Mouse (Mus musculus) heart, embryonic 12.5 days (tissue): ENCODE results near the gene Ddah2. TPM values are rescaled to one million over a fixed set of nuclear protein-coding genes. Genes with fewer than 3 reads are reported as not detected.
A peak's percentile ranks its signal among the peaks of the same experiment; 100 is the strongest.

Source experiments
- ATAC-seq: fragments of 200-750 bp; cut with Nextera tagmentation; 2 replicates; pipeline ENCODE4 v1.8.0; 2017; ENCODE audit warnings: moderate TSS enrichment, moderate library complexity; ENCODE audit not compliant: insufficient number of reproducible peaks, low FRiP score
- H3K27ac ChIP-seq: fragments of 300-500 bp; sonication (generic); 2 replicates; pipeline ENCODE4 v1.5.1; 2016; ENCODE audit warnings: mild to moderate bottlenecking, moderate library complexity; ENCODE audit not compliant: poor library complexity, severe bottlenecking
- H3K27me3 ChIP-seq: fragments of 300-500 bp; sonication (generic); replicated peaks from 2 replicates; pipeline ENCODE4 v1.6.1; 2016; ENCODE audit warnings: mild to moderate bottlenecking, moderate library complexity
- H3K36me3 ChIP-seq: fragments of 300-500 bp; sonication (generic); 2 replicates; pipeline ENCODE4 v1.6.1; 2016; ENCODE audit warnings: mild to moderate bottlenecking, moderate library complexity
- H3K4me1 ChIP-seq: fragments of 300-500 bp; sonication (generic); replicated peaks from 2 replicates; pipeline ENCODE4 v1.6.1; 2016; ENCODE audit warnings: mild to moderate bottlenecking
- H3K4me2 ChIP-seq: fragments of 300-500 bp; sonication (generic); 2 replicates; pipeline ENCODE4 v1.6.1; 2016; ENCODE audit warnings: mild to moderate bottlenecking, moderate library complexity
- H3K4me3 ChIP-seq: fragments of 300-500 bp; sonication (generic); 2 replicates; pipeline ENCODE4 v1.5.1; 2016; ENCODE audit warnings: mild to moderate bottlenecking
- H3K9ac ChIP-seq: fragments of 300-500 bp; sonication (generic); 2 replicates; pipeline ENCODE4 v1.6.1; 2016; ENCODE audit warnings: mild to moderate bottlenecking, moderate library complexity
- H3K9me3 ChIP-seq: fragments of 300-500 bp; sonication (generic); replicated peaks from 2 replicates; pipeline ENCODE4 v1.6.1; 2016; ENCODE audit warnings: mild to moderate bottlenecking, moderate library complexity
- WGBS: fragments of 180-500 bp; shearing (Covaris S2); methylation state at CpG from one replicate; pipeline ENCODE4 v1.1.7; 2016; 5-methylcytosine and 5-hydroxymethylcytosine counted together
- polyA plus RNA-seq: library from polyadenylated mRNA; unstranded; fragments of >200 nt; fragmentation: Nextera tagmentation; extraction: Ambion mirVana; gene quantifications from 2 replicates; pipeline ENCODE4 v1.2.1, GENCODE M21; 2016

Ddah2 gene
- polyA plus RNA-seq, 1 experiment from 2014 or later: 192 TPM

- Histone ChIP-seq H3K36me3 (no peaks in the 10 kb centered on the region), H3K4me3 (0 out of 2 replicates have a peak overlapping the region, but pooled peaks have one; percentile 3), H3K27ac (0 out of 2 replicates have a peak overlapping the region, but pooled peaks have one; percentile 14), H3K4me2 (peak overlapping the region; percentile 50), H3K27me3 (0 out of 2 replicates have a peak, but pooled peaks cover 9% of the 10 kb centered on the region), H3K9me3 (no peaks in the 10 kb centered on the region), H3K4me1 (peaks cover 36% of the 10 kb centered on the region), H3K9ac (peak overlapping the region; percentile 42; the same call in 1 of the 2 replicates)
- peak; percentile 38; the same call in 1 of the 2 replicates for ATAC-seq
- 6% methylated on average over 9 of the region's 9 CpGs for WGBS
Observed at GRCm38 (mm10) chr17:35079778-35080177, 20.9 kb downstream of the Ddah2 start.

DNA sequence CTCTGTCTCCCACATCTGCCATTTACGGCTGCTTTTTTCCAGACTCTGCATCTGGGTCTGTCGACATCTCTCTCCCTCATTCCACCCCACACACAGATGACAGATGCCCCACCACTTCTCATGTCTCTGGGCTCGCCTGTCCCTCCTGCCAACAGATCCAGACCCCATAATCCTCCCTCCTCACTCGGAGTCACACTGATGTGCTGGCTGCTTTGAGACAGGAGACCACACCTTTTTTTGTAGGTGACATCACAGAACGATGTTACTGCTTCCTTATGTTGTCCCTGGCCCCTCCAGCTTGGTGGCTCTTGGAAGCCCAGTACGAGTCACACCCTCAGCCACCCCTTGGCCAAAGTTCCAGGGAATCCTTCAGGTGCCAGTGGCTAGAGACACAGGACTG lies 21.4 kb downstream of the Ddah2 start:
- Histone ChIP-seq H3K4me2 (peak overlapping the region; percentile 50), H3K9me3 (no peaks in the 10 kb centered on the region), H3K27me3 (0 out of 2 replicates have a peak, but pooled peaks cover 9% of the 10 kb centered on the region), H3K27ac (no peak overlapping the region), H3K4me1 (peaks cover 37% of the 10 kb centered on the region), H3K36me3 (no peaks in the 10 kb centered on the region), H3K4me3 (no peak overlapping the region), H3K9ac (peak overlapping the region; percentile 42; the same call in 1 of the 2 replicates)
- 24% methylated on average over 6 of the region's 6 CpGs for WGBS
- ATAC-seq: no peak

DNA sequence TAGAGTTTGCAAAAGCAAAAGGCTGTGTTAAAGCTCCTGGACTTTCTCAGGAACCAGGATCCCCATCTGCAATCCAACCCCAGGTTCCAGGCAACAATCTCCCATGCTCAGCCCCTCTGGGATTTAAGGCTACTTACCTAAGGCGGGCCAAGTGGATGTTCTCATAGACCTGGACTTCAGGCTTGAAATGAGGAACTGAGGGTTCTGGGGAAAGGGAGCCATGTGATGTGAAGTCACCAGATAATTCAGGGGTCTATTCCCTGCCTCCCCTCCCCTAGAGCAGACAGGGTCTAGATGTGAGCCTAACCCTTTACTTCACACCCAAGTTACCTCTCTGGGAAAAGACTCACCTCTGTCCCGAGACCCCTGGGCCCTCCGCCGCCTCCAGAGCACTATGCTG lies 21.9 kb downstream of the Ddah2 start:
- Histone ChIP-seq H3K36me3 (no peaks in the 10 kb centered on the region), H3K27ac (no peak overlapping the region), H3K4me1 (peaks cover 41% of the 10 kb centered on the region), H3K4me2 (no peak overlapping the region), H3K9me3 (no peaks in the 10 kb centered on the region), H3K4me3 (no peak overlapping the region), H3K27me3 (0 out of 2 replicates have a peak, but pooled peaks cover 9% of the 10 kb centered on the region), H3K9ac (no peak overlapping the region)
- WGBS: 81% methylated on average over 4 of the region's 4 CpGs
- no peak for ATAC-seq

- Histone ChIP-seq H3K27ac (no peak overlapping the region), H3K9ac (no peak overlapping the region), H3K36me3 (no peaks in the 10 kb centered on the region), H3K4me3 (no peak overlapping the region), H3K27me3 (0 out of 2 replicates have a peak, but pooled peaks cover 9% of the 10 kb centered on the region), H3K9me3 (no peaks in the 10 kb centered on the region), H3K4me2 (no peak overlapping the region), H3K4me1 (peaks cover 26% of the 10 kb centered on the region)
- WGBS: 77% methylated on average over 16 of the region's 16 CpGs
- no peak for ATAC-seq
Observed at GRCm38 (mm10) chr17:35082841-35083576, 24.2 kb downstream of the Ddah2 start.

GRCm38 (mm10) chr17:35083929-35084497 lies 25.2 kb downstream of the Ddah2 start:
- Histone ChIP-seq H3K9me3 (no peaks in the 10 kb centered on the region), H3K27ac (no peak overlapping the region), H3K9ac (no peak overlapping the region), H3K4me3 (no peak overlapping the region), H3K4me1 (peaks cover 23% of the 10 kb centered on the region), H3K36me3 (no peaks in the 10 kb centered on the region), H3K4me2 (no peak overlapping the region), H3K27me3 (0 out of 2 replicates have a peak, but pooled peaks cover 9% of the 10 kb centered on the region)
- WGBS: 45% methylated on average over 3 of the region's 3 CpGs
- no peak for ATAC-seq

DNA sequence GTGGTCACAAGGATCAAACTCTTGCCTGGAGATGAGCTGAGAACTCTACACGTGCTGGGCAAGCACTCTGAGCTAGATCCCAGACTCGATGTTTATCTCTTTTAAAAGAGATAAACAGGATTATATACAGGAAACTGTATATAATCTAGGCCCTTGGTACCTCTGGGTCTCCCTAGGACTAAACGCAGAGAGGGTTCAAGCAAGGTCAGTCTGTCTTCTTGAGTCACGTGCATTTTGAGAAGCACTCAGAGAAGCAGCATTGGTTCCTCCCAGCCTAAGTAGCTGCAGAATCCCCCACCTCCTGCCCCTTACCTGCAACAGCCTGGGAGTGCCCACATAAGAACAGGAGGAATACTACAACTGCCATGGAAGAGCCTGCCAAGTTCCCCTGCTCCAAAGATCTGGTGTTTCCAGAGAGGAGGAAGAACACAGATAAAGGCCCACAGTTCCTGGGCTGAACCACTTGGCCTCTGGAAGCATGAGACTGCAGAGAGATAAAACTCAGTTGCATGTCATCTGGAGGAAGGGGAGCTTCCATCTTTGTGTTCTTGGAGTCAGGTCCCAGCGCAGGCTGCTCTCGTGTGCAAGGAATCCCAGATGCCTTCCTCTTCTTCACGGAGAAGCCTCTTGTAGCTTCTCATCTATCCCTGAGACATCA lies 26.5 kb downstream of the Ddah2 start, which contains the start of gene Ly6g6f:
Gene Ly6g6f, minus strand, starts transcription at position 403 of the 658 bp plus-strand sequence.
- Histone ChIP-seq H3K4me3 (no peak within 1 kb of the TSS), H3K4me2 (no peak within 1 kb of the TSS), H3K36me3 (0 out of 2 replicates have a peak, but pooled peaks cover 1% of the 10 kb centered on the region), H3K27me3 (0 out of 2 replicates have a peak, but pooled peaks cover 9% of the 10 kb centered on the region), H3K9ac (peak within 1 kb of the TSS; percentile 6; the same call in 1 of the 2 replicates), H3K4me1 (peaks cover 18% of the 10 kb centered on the region), H3K9me3 (no peaks in the 10 kb centered on the region), H3K27ac (no peak within 1 kb of the TSS)
- 49% methylated on average over 7 of the region's 7 CpGs for WGBS
- ATAC-seq: no peak

DNA sequence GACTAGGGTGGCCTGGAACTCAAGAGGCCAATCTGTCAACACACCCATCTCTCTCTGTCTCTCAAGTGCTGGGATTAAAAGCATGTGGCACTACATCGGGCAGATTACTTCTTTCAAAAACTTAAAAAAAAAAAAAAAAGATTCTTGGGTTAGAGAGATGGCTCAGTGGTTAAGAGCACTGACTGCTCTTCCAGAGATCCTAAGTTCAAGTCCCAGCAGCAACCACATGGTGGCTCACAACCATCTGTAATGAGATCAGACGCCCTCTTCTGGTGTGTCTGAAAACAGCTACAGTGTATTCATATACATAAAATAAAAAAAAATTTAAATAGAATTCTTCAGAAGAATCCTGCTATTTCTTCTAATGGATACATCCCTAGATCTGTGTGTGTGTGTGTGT lies 29.3 kb downstream of the Ddah2 start:
- Histone ChIP-seq H3K27me3 (no peaks in the 10 kb centered on the region), H3K9me3 (no peaks in the 10 kb centered on the region), H3K27ac (no peak overlapping the region), H3K4me2 (no peak overlapping the region), H3K9ac (no peak overlapping the region), H3K36me3 (peaks cover 28% of the 10 kb centered on the region), H3K4me3 (no peak overlapping the region), H3K4me1 (peaks cover 19% of the 10 kb centered on the region)
- no peak for ATAC-seq
- 31% methylated on average over 2 of the region's 2 CpGs for WGBS

GRCm38 (mm10) chr17:35088825-35089644 lies 30.2 kb downstream of the Ddah2 start, which contains the start of gene Abhd16a:
Abhd16a (plus strand) TSS chr17:35089263.
- H3K27ac ChIP-seq: peak within 1 kb of the TSS; percentile 94
- peaks cover 35% of the 10 kb centered on the region for H3K36me3 ChIP-seq
- H3K27me3 ChIP-seq: no peaks in the 10 kb centered on the region
- 3% methylated on average over 65 of the region's 67 CpGs for WGBS
- peaks cover 19% of the 10 kb centered on the region for H3K4me1 ChIP-seq
- H3K4me3 ChIP-seq: peak within 1 kb of the TSS; percentile 71
- H3K9me3 ChIP-seq: no peaks in the 10 kb centered on the region
- ATAC-seq: peak; percentile 97
- peak within 1 kb of the TSS; percentile 89 for H3K9ac ChIP-seq
- H3K4me2 ChIP-seq: peak within 1 kb of the TSS; percentile 72

DNA sequence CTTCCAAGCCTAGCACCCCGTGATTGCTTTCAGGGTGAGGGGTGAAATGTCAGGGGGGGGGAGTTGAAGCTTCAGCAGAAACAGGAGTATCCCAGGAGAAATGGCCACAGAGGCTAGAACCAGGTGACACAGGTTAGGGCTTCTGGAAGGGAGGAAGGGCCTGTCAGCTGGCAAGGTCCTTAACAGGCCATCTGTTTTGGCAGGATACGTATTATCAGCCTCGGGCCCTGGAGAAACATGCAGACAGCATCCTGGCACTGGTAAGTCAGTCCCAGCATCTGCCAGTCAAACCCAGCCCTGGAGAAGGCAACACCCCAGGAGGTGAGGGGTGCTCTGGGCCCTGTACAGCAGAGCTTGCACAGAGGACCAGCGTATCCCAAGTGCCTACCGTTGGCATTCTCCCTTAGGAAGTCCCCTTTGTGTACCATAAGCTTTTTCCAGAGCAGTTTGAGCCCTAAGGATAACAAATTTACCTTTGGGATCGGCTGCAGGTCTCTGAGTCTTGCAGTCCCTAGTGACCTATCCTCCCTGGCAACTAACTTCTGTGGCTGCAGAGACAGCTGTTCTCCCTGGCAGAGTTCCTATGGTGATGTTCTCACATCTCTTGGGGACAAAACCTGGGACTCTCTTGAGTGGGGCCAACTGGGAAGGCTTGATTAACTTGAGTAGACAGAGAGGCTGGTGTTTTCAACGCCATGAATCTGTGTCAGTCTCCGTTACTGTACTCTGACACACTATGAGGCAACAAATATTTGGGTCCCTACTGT lies 31.5 kb downstream of the Ddah2 start:
- H3K4me2 ChIP-seq: peak overlapping the region; percentile 72
- no peak for ATAC-seq
- H3K9me3 ChIP-seq: no peaks in the 10 kb centered on the region
- H3K36me3 ChIP-seq: peaks cover 47% of the 10 kb centered on the region
- peaks cover 22% of the 10 kb centered on the region for H3K4me1 ChIP-seq
- WGBS: 63% methylated on average over 8 of the region's 8 CpGs
- no peaks in the 10 kb centered on the region for H3K27me3 ChIP-seq
- no peak overlapping the region; the same call in 1 of the 2 replicates for H3K27ac ChIP-seq
- peak overlapping the region; percentile 89 for H3K9ac ChIP-seq
- H3K4me3 ChIP-seq: peak overlapping the region; percentile 71
